Mouse (Mus musculus) lung, adult 2 months (tissue): Measurements from ENCODE around the gene Slc13a1.

Experiments
- CTCF ChIP-seq: fragments of 200-500 bp; IDR thresholded peaks from 2 replicates; pipeline ENCODE4 v1.5.1; 2011; ENCODE audit warnings: mild to moderate bottlenecking, low read length, control low read depth; ENCODE audit not compliant: insufficient read depth
- POLR2A ChIP-seq: fragments of 200-500 bp; IDR thresholded peaks from 2 replicates; pipeline ENCODE4 v1.6.1; 2011; ENCODE audit warnings: low read depth, mild to moderate bottlenecking, control low read depth, low read length, borderline replicate concordance; ENCODE audit errors: extremely low read depth

DNA sequence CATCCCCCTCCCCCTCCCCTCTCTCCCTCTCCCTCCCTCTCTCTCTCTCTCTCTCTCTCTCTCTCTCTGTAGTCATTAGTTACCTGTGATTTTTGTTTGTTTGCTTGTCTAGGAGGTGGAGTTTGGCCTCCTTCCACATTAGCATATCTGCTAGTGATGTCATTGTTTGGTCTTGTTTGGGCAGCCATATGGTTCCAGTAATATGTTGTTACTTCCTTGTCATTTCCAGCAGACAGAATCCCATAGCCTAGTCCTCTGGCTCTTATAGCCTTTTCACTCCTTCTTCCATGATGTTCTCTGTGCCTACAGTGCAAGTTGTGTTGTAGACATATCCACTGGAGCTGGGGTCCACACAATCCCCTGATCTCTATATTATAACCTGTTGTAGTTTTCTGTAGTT lies 6.1 kb upstream of the Slc13a1 start:
- no peak for TF ChIP-seq CTCF
- TF ChIP-seq POLR2A, result no peak
